Mouse (Mus musculus): ENCODE results near the gene Ky. TPM values are rescaled to one million over a fixed set of nuclear protein-coding genes. Genes with fewer than 3 reads are reported as not detected.
A peak's percentile ranks its signal among the peaks of the same experiment; 100 is the strongest.

The Ky gene
- 1.1 TPM in 1 of 2 replicates, not detected in the other for total RNA-seq (2021)
- long read RNA-seq = 0 reads

DNA sequence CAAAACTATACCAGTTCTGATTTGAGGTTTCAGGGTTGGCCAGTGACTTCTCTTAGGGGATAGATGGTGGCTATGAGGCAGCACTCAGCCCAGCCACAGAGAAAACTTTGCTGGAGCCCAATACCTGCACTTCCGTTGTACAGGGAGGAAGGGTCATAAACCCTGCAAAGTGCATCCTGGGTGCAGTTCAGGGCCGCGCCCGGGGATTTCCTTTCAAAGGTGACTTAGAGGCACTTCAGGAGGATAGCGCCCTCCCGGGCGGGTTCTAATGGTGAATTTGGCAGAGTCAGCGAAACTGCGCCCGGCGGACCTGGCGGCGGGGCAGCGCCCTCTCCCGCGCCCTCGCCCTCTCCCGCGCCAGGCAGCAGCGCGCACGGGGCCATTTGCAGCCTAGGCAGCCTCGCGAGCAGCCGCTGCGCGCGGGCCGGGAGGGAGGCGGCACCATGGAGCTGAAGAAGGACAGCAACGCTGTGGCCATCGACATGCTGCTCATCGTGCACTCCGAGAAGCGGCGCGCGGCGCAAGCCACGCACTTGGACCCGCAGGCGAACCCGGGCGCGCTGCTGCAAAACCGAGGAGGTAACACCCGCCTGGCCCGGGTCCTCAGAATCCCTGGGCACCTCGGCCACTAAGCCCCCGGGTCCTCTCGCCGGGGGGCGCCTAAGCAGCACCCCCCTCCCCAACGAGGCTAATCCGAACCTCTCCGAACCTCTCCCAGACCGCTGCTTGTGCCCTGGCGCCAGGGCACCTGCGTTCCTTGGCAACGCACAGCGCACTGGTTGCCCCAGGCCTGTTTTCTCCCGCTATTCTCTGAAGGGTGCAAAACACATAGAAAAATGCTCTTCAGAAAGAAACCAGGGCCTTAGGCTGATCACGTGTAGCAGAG lies at the start of gene Ky:
Ky (plus strand) TSS at position 51 of the 886 bp plus-strand sequence.
- DNase-seq = peak; percentile 50

DNA sequence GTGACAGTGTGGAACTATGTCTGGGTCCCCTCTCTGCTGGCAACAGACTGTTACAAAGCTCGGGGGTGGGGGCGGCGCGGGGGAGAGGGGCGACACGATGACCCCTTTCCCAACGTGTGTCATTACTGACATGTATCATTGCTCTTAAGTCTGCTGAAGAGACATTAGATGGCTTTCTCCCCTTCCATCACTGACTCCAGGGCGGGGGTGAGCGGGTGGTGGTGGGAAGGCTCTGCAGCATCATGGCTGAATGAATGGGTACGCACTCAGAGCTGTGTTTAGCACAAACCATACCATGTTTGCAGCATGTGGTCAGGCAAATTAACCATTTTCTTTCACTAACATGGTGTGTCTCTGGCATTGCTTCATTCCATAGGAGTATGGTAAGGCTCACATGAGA lies 43.3 kb upstream of the Ky start:
- no peak for DNase-seq

DNA sequence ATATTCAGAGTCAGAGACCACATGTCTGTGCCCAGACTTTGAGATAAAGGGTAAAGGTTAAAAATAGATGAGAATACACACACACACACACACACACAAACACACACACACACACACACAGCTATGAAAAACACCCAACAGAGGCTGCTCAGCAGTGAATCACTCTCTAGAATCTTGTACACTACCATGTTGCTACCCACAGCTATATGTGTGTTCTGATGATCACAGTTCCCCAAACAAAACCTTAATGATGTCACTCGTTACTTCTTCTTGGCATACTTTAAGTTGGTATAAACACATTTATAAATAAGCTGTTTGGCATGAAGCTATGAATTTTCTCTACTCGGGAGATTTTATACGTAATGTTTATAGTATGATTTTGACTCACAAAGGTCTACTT lies 40.5 kb upstream of the Ky start:
- no peak for DNase-seq

DNA sequence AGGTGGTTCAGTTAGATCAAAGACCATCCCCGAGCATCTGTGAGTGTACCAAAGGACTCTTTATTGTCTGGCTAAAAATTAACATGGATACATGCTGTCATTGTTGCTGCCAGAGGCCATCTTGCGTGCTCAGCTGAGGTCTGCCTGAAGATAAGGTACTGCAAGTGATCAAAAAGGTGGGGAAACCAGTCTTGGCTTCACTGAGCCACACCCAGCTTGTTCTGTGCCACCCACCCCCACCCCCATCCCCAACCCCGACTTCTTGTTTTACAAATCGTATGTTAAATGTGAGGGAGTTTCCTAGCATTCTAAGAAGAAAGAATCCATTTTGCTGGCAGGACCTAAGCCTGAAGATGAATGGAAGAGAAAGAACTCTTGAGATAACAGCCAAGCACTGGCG lies 39.8 kb upstream of the Ky start:
- DNase-seq = no peak

DNA sequence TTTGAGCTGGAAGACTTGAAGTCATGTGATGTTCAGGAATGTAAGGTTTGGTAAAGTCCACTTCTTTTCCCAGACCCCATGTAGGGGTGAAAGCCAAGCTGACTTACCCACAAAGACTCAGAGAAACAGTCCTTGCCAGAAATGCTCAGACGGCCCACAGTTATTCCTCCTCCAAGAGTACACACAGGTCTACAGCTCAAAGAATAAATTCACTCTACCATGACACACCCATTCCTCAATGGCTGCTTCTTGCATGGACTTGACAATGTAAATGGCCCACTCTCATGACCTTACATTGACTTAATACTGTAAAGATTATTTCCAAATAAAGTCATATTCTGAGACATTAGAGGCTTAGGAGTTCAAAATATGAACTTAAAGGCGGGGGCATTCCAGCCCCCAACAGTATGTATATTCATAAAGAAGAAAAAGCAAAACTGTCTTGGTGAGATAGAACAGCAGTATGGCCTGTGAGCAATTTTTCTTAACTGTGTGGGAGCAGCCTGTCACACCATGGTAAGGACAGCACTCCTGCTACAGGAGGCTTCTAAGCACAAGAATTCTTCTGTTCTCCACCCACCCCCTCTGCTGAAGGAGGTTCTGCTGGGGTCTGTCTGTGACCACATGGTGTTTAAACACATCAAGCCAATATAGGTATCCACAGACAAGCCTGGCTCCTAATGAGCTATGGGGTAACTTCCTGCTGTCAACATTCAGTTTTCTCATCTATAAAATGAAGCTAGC lies 35.3 kb upstream of the Ky start:
- no peak for DNase-seq

DNA sequence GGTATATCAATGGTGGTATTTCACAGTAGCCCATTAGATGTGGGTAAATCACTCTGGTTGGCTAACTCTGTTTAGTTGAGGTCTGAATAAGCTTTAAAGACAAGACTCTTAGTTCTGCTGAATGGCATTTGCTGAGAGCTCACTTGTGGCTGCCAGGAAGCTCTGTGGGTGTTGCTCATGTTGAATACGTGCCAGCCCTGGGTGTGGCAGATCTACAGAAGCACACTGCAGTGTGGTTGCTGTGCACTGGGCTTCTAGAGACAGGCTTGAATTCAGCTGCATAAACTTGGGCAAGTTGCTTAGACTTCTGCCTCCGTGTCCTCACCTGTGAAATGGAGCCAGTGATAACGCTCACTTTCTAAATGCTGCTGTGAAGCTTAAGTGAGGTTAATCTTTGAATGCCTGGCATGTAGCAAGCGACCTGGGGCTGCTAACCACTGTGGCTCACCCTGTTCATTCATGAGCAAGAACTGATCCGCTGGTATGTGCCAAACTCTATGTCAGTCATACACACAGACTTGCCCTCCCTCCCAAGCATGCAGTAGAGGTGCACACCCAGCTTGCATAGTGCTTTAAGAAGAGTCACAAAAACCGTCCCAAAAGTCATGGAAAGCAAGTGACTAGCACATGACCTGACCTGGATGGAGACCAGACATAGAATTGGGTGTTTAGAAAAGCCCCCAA lies 27.6 kb upstream of the Ky start:
- no peak for DNase-seq

DNA sequence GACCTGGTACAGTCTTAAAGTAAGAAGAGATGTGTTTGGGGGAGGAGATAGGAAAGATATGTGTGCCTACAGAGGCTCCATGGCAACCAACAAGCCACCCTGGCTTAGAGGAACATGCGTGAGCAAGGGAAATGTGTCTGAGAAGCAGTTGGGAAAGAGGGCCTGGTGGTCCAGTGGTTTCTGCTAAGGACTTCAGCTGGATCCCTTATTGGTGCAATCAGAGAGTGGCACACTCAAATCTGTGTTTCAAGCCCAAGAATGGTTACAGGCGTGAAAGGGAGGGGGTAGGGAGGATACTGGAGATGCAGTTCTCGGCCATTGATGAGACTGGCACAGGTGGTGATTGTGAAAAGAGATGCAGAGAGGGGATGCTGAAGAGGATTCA lies 27.1 kb upstream of the Ky start:
- DNase-seq = no peak

DNA sequence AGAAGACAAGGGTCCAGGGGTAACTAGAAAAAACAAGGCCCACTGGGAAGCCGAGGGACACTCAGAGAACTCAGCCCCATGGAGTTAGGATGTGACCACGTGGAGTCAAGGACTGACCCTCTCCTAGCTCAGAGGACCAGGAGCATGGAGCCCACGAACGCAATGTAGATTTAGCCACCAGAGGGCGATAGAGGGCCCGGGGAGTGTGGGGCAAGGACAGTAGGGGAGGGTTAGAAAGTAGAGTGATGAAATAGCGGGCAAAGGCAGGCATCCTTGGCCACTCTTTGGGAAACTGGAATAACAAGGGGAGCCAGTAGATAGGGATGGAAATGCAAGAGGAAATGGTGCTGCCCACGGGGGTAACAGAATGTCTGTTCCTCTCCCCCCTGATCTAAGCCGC lies 26.5 kb upstream of the Ky start:
- DNase-seq = peak; percentile 68

DNA sequence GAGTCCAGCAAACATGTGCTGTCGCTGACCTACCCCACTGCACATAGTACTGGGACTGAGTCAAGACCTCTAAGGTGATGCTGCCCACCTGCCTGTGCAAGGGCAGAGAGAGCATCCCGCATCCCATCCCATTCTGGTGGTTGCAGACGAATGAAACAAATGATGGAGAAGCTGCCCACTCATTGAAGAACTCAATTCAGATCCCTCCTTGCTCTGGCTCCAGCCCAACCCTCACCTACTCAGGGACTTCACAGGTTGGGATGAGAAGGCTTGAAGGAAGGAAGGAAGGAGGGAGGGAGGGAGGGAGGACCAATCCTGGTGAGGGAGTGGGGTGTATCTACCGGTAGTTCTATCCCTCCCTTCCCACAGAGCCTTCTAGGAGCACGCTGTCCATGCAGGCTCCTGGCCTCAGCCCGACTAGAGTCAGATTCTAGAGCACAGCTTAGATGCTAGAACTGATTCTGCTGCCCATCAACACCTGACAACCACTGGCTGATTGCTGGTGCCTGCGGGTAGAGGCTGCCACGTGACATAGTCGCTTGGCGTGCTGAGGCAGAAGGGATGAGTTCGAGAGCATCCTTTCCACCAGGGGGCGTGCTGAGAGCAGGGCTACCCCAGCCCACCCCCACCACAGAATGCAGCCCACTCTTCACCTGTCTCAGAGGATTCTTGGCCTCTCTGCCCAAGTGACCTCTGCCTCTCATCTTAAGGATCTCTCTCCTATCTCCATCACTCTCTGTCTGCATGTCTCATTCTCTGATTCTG lies 13.3 kb upstream of the Ky start:
- DNase-seq = no peak

DNA sequence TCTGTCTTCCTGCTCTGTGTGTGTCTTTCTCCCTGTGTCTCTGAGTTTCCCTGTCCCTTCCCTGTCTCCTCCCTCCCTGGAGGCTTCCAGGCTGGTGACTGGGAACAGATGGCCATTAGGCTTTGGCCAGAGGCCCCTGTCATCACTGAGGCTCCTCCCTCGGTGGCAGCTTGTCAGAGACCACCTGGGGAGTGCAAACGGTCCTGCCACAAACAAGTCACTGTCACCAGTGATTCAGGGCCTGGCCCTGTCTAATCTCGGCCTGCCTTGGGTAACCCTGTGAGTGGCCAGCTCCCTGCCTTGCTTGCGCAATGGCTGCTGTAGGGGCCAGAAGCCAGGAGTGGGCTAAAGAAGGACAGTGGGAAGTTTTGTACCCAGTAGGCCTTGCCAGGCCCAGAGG lies 12.5 kb upstream of the Ky start:
- peak; percentile 49 for DNase-seq

DNA sequence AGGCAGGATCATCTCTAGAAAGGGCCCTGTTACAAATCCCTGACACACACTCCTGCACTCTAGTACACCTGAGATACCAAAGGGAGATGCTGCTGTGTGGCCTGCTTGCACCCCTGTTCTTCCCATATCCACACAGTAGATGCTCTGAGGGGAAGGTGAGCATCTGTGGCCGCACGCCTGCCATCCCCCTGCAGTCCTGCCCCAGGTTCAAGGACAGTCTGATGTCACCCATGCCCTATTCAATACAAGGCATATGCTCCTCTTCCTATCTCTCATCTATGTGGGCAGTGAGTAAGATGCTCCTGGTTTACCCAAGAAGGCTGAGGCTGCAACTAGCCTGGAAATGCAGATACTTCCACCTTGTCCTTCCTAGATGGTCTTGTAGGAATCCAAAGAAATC lies 11.6 kb upstream of the Ky start:
- no peak for DNase-seq

DNA sequence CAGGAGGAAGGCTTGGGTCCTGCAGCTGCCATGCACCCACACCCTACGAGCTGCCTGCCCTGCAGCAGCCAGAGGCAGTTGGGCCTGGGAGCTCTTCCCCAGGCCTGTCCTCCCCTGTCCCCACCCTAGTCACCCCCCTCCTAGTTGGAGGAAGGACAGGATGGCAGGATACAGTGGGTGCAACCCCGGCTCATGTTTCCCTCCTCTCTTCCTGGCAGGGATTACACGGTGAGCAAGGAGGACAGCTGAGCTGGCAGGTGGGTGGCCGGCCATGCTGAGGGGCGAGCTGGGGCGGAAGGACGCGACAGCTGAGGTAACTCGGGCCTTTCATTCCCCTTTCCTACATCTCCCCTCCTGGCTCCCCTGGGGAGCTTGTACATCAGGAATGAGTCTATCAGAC lies 11.1 kb upstream of the Ky start:
- DNase-seq = no peak

DNA sequence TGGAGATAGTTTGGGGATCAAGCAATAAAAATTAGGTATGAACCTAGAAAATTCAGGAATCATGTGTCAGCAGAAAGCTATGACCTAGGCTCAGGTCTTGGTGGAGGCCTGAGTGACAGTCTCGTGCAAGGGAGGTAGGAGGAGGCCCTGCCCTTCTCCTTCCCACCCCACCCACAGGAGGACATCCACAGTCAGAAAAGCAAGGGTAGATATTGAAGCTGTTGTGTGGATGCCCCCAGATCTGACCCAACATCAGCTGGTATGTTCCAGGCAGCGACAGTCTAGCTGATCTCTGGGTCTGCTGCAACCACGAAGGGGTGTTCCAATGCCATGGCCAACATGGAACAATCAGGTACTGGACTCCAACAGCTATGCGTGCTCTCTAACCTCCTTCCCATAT lies 10.3 kb upstream of the Ky start:
- DNase-seq = no peak

DNA sequence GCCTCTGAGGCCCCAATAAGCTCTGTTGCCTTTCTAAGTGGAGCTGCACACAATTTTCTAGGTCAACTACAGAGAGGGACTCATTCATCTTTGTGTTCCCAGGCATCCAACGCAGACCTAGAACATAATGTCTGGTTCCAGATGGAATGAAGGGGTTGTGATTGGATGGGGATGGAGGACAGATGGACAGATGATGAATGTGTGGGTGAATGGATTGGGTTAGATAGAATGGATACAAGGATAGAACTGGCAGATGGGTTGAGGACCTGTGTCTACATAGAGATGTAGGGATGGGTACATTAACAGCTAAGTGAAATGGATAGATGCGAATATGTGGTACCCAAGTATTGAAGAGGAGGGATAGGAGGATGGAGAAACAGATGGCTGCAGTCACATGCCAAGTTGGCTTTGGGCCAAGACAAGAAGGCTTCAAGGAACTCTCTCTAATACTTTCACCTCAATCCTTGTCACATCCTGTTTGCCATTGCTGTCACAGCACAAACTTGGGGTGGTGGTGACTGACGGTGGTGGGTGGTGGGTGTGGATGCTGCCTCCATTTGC lies 9.0 kb upstream of the Ky start:
- DNase-seq = no peak

DNA sequence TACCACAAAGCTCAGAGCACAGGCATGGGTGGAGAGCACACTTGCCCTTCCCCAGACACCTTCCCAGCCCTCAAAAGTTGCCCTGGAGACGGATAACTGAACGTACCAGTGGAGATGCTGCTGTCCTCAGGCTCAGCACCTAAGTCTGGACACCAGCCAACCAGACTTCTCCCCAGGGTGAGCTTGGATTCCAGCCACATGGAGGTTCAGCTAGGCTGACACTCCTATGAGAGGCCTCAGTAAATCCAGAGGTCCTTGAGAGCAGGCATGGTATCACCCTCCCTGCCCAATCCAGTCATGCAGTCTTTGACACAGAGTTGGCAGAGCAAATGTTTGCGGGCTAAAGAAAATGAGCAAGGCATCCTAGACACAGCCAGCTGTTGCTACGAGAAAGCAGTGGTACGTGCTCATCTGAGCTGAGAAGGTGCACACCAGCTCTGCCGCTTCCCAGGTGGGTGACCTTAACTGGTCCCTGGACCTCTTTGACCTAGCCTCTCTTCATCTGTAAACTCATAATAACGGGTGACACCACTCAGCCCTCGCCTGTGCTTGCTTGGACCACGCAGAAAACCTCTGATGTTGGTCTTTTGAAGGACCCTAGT lies 8.4 kb upstream of the Ky start:
- DNase-seq = peak; percentile 42

DNA sequence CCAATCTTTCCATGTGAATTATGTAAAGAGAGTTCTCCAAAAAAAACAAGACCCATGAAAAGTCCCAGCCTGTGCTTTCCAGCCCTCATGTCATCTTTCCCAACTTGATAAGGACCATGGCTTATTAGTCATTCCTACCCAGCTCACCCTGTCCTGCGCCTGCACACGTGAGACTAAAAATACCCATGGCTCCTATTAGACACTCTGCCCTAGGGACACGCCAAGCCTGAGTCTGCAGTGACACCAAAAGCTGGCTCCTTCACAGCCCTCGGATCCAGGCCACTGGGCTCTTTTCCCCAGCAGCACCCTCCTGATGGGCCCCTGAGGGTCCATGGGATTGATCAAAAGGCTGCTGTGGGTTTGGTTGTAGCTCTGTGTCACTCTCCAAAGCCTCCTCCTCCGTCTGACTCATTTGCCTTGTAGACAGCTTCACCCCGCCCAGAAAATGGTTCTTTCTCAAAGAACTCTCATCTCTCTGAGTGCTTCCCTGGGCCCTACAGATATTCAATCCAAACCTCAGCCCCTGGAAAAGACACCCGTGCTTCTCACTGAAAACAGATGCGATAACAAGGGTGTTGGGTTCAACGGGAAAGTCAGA lies 7.6 kb upstream of the Ky start:
- DNase-seq = peak; percentile 48

DNA sequence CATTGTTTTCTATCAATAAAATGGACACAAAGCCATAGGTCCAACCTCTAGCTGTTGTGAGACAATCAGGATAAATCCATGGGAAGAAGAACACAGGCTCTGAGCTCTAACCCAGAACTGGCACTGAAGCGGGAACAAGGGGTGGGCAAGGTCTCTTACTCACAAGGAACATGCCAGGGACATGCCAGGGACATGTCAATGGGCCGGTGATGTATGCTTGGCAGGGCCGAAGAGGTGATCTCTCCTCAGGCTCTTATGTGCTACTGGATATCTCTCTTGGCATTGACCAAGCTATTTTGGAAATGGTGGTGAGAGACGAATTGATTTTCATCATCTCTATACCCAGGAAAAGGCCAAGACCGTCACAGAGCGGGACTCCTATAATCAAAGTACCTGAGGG lies 6.8 kb upstream of the Ky start:
- no peak for DNase-seq

DNA sequence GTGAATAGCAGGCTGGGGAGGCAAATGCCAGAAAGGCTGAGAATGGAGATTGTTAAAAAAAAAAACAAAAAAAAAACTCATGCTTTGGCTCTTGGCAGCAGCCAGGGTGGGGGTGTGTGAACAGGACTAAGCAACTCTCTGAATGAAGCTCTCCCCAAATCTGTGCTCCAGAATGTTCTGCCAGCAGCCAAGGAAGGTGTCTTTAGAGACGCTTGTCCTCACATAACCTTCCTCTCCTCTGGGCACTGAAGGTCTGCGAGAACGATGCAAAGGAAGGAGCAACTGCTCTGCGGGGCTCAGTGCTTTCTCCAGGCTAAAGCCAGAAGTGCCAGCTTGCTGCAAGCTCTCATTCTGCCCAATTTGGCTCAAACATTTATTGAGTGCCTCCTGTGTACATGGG lies 6.3 kb upstream of the Ky start:
- no peak for DNase-seq

DNA sequence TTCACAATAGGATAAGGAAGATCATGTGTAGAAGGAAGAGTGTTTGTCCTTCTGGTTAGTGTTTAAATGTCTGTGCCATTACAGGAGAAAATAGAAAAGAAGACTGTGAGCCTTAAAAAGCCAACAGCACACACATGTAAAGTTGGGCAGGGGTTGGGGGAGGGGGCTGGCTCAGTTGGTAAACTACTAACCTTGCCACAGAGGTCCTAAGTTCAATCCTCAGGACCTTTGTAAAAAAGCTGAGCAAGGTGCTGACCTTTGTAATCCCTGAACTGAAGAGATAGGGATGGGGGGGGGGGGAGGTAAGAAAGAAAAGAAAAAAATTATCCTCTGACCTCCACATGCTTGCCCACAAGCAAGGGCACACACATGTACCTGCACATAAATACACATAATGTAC lies 5.8 kb upstream of the Ky start:
- no peak for DNase-seq

DNA sequence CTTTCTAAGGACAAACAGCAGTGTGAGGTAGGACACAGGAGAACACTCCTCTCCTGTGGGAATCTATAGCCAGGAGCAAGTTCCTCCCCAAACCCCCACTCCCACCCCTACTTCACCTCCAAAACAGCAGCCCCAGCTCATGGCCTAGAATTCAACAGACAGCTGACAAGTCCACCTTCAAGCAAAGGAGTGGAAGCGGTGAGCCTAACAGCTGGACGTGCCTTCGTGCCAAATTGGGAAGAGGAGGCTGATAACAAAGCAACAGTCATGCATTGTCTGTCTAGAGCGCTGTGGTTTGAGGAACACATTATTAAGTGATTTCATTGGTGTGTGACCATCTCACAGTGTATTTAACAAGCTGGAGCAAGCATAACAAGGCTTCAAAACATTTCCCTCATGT lies 4.4 kb upstream of the Ky start:
- no peak for DNase-seq

DNA sequence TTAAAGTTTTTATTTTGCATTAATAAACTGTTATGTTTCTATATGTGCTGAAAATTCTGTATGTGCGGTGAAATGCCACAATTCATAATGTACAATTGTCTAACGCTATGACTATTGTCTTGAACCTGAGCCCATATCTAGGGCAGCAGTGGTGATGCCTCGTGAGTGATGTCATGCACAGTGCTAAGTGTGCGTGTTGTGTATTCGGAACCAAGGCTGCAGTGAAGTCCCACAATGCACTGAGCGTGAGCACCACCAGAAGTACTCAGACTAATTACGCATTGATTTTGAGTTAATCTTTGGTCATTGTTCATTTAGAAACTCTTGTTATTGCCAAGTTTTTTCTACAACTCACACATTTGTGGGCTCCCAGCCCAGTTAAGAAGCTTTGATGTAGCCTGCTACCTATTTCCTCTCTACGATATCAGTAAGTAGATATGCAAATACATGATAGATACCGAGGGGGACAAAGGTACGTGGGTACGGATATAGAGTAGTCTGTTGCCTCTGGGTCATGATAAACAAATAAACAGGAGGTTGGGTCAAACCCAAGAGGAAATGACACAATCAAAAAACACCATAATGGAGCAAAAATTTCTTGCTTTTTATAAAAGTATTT lies 3.4 kb upstream of the Ky start:
- no peak for DNase-seq

Data from adrenal gland, postnatal 25 days (tissue).